Mouse (Mus musculus): ENCODE data around the gene Cdca8. TPM values are rescaled to one million over a fixed set of nuclear protein-coding genes. Genes with fewer than 3 reads are reported as not detected.
"Not testable (repeated sequence)": the region's sequence is repeated elsewhere in the genome, so short reads cannot be mapped to it uniquely, and the experiment has no call there.

Cdca8 gene
- total RNA-seq (2021): 1 to 10 TPM; 2.2 to 2.6 TPM

- not testable (repeated sequence) for DNase-seq (ENCODE audit: extremely low spot score in 1 of 2, low spot score in 1 of 2)
Observed at GRCm38 (mm10) chr4:124939211-124939610, at the start of gene Cdca8. Cdca8 (minus strand) TSS chr4:124939311.

- DNase-seq (ENCODE audit: extremely low spot score in 1 of 2, low spot score in 1 of 2): no peak
Observed at GRCm38 (mm10) chr4:124988382-124988781, 49.3 kb upstream of the Cdca8 start.

- DNase-seq (ENCODE audit: extremely low spot score in 1 of 2, low spot score in 1 of 2): no peak
Observed at GRCm38 (mm10) chr4:124987711-124988097, 48.6 kb upstream of the Cdca8 start.

- no peak for DNase-seq (ENCODE audit: extremely low spot score in 1 of 2, low spot score in 1 of 2)
Observed at GRCm38 (mm10) chr4:124986739-124987710, 47.9 kb upstream of the Cdca8 start.

- DNase-seq (ENCODE audit: extremely low spot score in 1 of 2, low spot score in 1 of 2): no peak
Observed at GRCm38 (mm10) chr4:124985671-124986602, 46.8 kb upstream of the Cdca8 start, which contains the start of gene Rspo1. Rspo1 (plus strand) TSS chr4:124986430.

- no peak for DNase-seq (ENCODE audit: extremely low spot score in 1 of 2, low spot score in 1 of 2)
Observed at GRCm38 (mm10) chr4:124984871-124985670, 46.0 kb upstream of the Cdca8 start.

DNA sequence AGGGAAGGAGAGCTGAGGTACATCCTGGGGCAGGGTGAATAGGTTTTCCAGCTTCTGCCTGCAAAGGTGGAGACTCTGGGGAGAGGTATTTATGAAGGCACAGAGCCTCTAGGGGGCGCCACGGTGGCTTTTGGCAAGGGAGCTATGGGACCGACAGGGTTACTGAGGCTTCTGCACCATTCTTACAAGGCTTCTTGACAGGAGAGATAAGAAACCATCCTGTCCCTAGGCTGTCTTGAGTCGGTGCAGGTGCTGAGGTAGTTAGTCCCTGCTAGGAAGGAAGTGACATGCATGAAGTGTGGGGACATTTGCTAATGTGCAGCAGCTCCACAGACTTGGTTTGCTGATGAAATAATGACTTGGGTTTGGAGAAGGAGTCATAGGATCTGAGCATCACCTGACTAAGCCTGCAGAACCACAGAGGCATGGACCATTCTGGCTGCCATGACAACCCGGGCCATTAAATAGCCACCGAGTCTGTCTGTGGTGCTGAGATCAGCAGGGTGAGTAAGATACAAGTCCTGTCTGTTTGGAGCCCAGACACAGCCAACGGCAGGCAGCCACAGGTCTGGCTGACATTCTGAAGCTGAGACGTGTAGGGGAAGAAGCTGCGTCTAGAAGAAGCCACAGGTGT is 44.9 kb upstream of the Cdca8 start:
- DNase-seq (ENCODE audit: extremely low spot score in 1 of 2, low spot score in 1 of 2): peak in 1 of 2 experiments; percentile 42

GRCm38 (mm10) chr4:124978201-124978600 is 39.1 kb upstream of the Cdca8 start:
- no peak for DNase-seq (ENCODE audit: extremely low spot score in 1 of 2, low spot score in 1 of 2)

GRCm38 (mm10) chr4:124973296-124973695 is 34.2 kb upstream of the Cdca8 start:
- no peak for DNase-seq (ENCODE audit: extremely low spot score in 1 of 2, low spot score in 1 of 2)

- DNase-seq (ENCODE audit: extremely low spot score in 1 of 2, low spot score in 1 of 2): no peak
Observed at GRCm38 (mm10) chr4:124972316-124972715, 33.2 kb upstream of the Cdca8 start.

- DNase-seq (ENCODE audit: extremely low spot score in 1 of 2, low spot score in 1 of 2): no peak
Observed at GRCm38 (mm10) chr4:124971094-124971493, 32.0 kb upstream of the Cdca8 start.

DNA sequence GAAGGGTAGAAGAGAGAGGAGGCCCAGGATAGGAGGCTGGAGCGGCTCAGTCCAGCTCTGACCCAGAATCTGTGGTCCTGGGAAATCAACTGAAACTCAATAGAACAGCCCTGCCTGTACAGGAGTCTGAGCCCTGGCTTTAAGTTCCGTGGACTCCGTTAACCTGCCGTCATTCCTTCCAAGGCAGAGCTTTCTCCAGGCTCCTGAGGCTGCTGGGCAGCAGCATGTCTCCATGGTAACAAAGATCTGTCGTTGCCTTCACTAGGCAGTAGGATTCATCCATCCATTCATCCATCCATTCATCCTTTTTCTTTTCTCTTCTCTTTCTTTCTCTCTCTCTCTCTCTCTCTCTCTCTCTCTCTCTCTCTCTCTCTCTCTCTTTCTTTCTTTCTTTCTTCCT is 31.6 kb upstream of the Cdca8 start:
- DNase-seq (ENCODE audit: extremely low spot score in 1 of 2, low spot score in 1 of 2): no peak

- no peak for DNase-seq (ENCODE audit: extremely low spot score in 1 of 2, low spot score in 1 of 2)
Observed at GRCm38 (mm10) chr4:124970194-124970593, 31.1 kb upstream of the Cdca8 start.

DNA sequence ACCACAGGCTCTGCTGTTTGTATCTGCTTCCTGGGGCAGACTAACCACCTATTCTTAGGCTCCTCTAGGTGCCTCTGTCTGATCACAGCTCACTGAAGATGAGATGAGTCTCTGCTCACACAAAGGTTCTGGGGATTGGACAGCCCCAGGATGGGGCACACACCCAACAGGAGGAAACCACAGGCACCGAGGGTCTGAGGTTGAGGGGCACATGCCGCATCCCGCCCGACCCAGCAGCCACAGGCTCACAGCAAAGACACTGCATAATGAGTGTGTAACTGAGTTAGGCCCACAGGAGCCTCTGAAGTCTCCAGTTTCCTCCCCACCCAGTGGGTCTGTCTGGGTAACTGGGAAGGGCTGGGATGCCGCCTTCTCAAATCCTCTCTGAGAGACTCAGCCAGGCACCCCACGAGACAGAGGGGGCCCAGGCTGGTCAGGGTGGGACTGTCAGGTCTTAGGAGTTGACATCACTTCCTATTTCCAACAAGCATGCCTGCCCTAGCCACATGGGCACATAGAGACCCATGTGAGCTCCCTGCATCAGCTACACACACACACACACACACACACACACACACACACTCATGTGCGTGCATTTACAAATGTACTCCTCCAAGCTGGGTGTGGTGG is 30.2 kb upstream of the Cdca8 start:
- DNase-seq (ENCODE audit: extremely low spot score in 1 of 2, low spot score in 1 of 2): no peak

GRCm38 (mm10) chr4:124968711-124969110 is 29.6 kb upstream of the Cdca8 start:
- DNase-seq (ENCODE audit: extremely low spot score in 1 of 2, low spot score in 1 of 2): no peak

DNA sequence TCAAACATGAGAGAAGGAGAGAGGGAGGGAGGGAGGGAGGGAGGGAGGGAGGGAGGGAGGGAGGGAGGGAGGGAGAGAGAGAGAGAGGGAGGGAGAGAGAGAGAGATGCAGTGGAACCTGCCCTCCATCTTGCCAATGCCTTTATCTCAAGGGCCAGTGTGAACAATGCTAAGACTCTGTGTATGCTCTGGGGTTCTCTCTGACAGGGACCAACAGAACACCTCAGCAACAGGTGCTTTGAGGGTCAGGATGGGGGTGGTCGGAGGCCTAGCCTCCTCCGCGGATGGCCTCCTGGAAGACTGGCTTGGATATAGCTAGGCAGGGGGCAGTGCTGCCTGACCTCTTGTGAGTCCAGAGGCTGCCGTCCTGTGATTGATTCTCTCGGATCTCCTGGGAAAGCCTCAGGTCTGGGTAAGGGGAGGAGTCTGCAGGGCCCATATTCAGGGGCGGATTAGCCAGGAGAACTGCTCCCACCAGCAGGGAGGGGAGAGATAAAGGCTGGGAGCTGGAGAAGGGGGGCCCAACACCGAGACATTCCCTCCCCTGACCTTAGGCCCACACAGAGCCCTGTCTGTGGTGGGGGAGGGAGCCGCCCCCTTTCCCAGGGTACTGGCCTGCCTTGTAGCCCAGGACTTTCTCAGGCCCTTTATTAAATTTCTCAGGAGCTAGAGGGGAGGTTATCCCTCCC is 25.9 kb upstream of the Cdca8 start:
- no peak for DNase-seq (ENCODE audit: extremely low spot score in 1 of 2, low spot score in 1 of 2)

GRCm38 (mm10) chr4:124962576-124962975 is 23.5 kb upstream of the Cdca8 start:
- DNase-seq (ENCODE audit: extremely low spot score in 1 of 2, low spot score in 1 of 2): no peak

DNA sequence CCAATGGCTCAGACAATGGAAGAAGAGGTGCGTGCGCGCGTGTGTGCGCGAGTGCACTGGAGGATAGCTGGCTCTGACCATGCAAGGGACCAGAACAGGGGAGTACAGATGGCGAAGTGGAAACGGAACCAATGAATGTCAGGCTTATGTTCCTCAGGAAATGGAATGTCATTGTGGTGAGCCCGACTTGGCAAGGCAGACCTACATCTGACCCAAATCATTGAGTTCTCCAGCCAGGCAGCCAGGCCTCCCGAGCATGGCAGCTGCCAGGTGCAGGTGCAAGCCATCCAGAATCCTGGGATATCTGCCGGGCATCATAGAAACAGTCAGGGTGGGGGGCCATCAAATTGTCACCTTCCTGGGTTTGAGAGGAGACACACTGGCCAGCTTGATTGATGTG is 21.8 kb upstream of the Cdca8 start:
- DNase-seq (ENCODE audit: extremely low spot score in 1 of 2, low spot score in 1 of 2): no peak

GRCm38 (mm10) chr4:124959062-124959461 is 20.0 kb upstream of the Cdca8 start:
- DNase-seq (ENCODE audit: extremely low spot score in 1 of 2, low spot score in 1 of 2): no peak
